Mouse (Mus musculus): Measurements from ENCODE around the gene Plekhm3. TPM values are rescaled to one million over a fixed set of nuclear protein-coding genes. Genes with fewer than 3 reads are reported as not detected.

Plekhm3 gene
- polyA plus RNA-seq, 1 experiment, result 3.1 TPM

- Histone ChIP-seq H3K4me1 (ENCODE audit: control insufficient read depth, insufficient read depth, insufficient read length, low read length) (no peaks in the 10 kb centered on the region; the same call in 1 of the 2 replicates), H3K4me3 (ENCODE audit: insufficient read depth, low read depth, low read length) (no peak overlapping the region), H3K27ac (replicated peaks; ENCODE audit: low read depth, low read length) (no peak overlapping the region)
These were observed 111.6 kb downstream of the Plekhm3 start for GRCm38 (mm10) chr1:64844978-64845377.

GRCm38 (mm10) chr1:64843900-64844616 is 112.6 kb downstream of the Plekhm3 start:
- no peaks in the 10 kb centered on the region; the same call in 1 of the 2 replicates for H3K4me1 ChIP-seq (ENCODE audit: control insufficient read depth, insufficient read depth, insufficient read length, low read length)
- H3K4me3 ChIP-seq (ENCODE audit: insufficient read depth, low read depth, low read length), result no peak overlapping the region
- no peak overlapping the region for H3K27ac ChIP-seq (replicated peaks; ENCODE audit: low read depth, low read length)

GRCm38 (mm10) chr1:64840930-64841329 is 115.7 kb downstream of the Plekhm3 start:
- Histone ChIP-seq H3K4me1 (ENCODE audit: control insufficient read depth, insufficient read depth, insufficient read length, low read length) (no peaks in the 10 kb centered on the region; the same call in 1 of the 2 replicates), H3K4me3 (ENCODE audit: insufficient read depth, low read depth, low read length) (no peak overlapping the region), H3K27ac (replicated peaks; ENCODE audit: low read depth, low read length) (no peak overlapping the region)

GRCm38 (mm10) chr1:64836584-64836983 is 120.0 kb downstream of the Plekhm3 start:
- Histone ChIP-seq H3K27ac (replicated peaks; ENCODE audit: low read depth, low read length) (peak overlapping the region; percentile 79), H3K4me1 (ENCODE audit: control insufficient read depth, insufficient read depth, insufficient read length, low read length) (peaks cover 3% of the 10 kb centered on the region), H3K4me3 (ENCODE audit: insufficient read depth, low read depth, low read length) (no peak overlapping the region)

- Histone ChIP-seq H3K27ac (replicated peaks; ENCODE audit: low read depth, low read length) (peak overlapping the region; percentile 79), H3K4me1 (ENCODE audit: control insufficient read depth, insufficient read depth, insufficient read length, low read length) (peaks cover 3% of the 10 kb centered on the region), H3K4me3 (ENCODE audit: insufficient read depth, low read depth, low read length) (no peak overlapping the region)
These were observed 120.5 kb downstream of the Plekhm3 start for GRCm38 (mm10) chr1:64836114-64836513.

- no peak overlapping the region for H3K27ac ChIP-seq (replicated peaks; ENCODE audit: low read depth, low read length)
- H3K4me3 ChIP-seq (ENCODE audit: insufficient read depth, low read depth, low read length), result no peak overlapping the region
- H3K4me1 ChIP-seq (ENCODE audit: control insufficient read depth, insufficient read depth, insufficient read length, low read length), result peaks cover 3% of the 10 kb centered on the region
These were observed 125.1 kb downstream of the Plekhm3 start for GRCm38 (mm10) chr1:64831552-64831951.

GRCm38 (mm10) chr1:64827434-64827833 is 129.2 kb downstream of the Plekhm3 start:
- no peaks in the 10 kb centered on the region for H3K4me1 ChIP-seq (ENCODE audit: control insufficient read depth, insufficient read depth, insufficient read length, low read length)
- no peak overlapping the region for H3K4me3 ChIP-seq (ENCODE audit: insufficient read depth, low read depth, low read length)
- no peak overlapping the region for H3K27ac ChIP-seq (replicated peaks; ENCODE audit: low read depth, low read length)

GRCm38 (mm10) chr1:64826348-64827103 is 130.1 kb downstream of the Plekhm3 start:
- Histone ChIP-seq H3K4me3 (ENCODE audit: insufficient read depth, low read depth, low read length) (no peak overlapping the region), H3K4me1 (ENCODE audit: control insufficient read depth, insufficient read depth, insufficient read length, low read length) (no peaks in the 10 kb centered on the region), H3K27ac (replicated peaks; ENCODE audit: low read depth, low read length) (no peak overlapping the region)

- H3K4me3 ChIP-seq (ENCODE audit: insufficient read depth, low read depth, low read length), result no peak overlapping the region
- H3K4me1 ChIP-seq (ENCODE audit: control insufficient read depth, insufficient read depth, insufficient read length, low read length), result no peaks in the 10 kb centered on the region
- H3K27ac ChIP-seq (replicated peaks; ENCODE audit: low read depth, low read length), result no peak overlapping the region
These were observed 133.1 kb downstream of the Plekhm3 start for GRCm38 (mm10) chr1:64823564-64823963.

- H3K27ac ChIP-seq (replicated peaks; ENCODE audit: low read depth, low read length), result no peak overlapping the region
- H3K4me3 ChIP-seq (ENCODE audit: insufficient read depth, low read depth, low read length), result no peak overlapping the region
- H3K4me1 ChIP-seq (ENCODE audit: control insufficient read depth, insufficient read depth, insufficient read length, low read length), result no peaks in the 10 kb centered on the region
These were observed 138.9 kb downstream of the Plekhm3 start for GRCm38 (mm10) chr1:64817709-64818108.

GRCm38 (mm10) chr1:64813182-64813581 is 143.4 kb downstream of the Plekhm3 start:
- H3K4me1 ChIP-seq (ENCODE audit: control insufficient read depth, insufficient read depth, insufficient read length, low read length), result no peaks in the 10 kb centered on the region
- no peak overlapping the region for H3K27ac ChIP-seq (replicated peaks; ENCODE audit: low read depth, low read length)
- H3K4me3 ChIP-seq (ENCODE audit: insufficient read depth, low read depth, low read length), result no peak overlapping the region

GRCm38 (mm10) chr1:64811956-64812355 is 144.7 kb downstream of the Plekhm3 start:
- H3K4me1 ChIP-seq (ENCODE audit: control insufficient read depth, insufficient read depth, insufficient read length, low read length), result no peaks in the 10 kb centered on the region

GRCm38 (mm10) chr1:64809085-64809484 is 147.5 kb downstream of the Plekhm3 start:
- Histone ChIP-seq H3K4me3 (ENCODE audit: insufficient read depth, low read depth, low read length) (no peak overlapping the region), H3K27ac (replicated peaks; ENCODE audit: low read depth, low read length) (no peak overlapping the region), H3K4me1 (ENCODE audit: control insufficient read depth, insufficient read depth, insufficient read length, low read length) (no peaks in the 10 kb centered on the region)

More at GRCm38 (mm10) chr1:64811956-64812355, 144.7 kb downstream of the Plekhm3 start:
- no peak overlapping the region for H3K4me3 ChIP-seq (ENCODE audit: insufficient read depth, low read depth, low read length)
- no peak overlapping the region for H3K27ac ChIP-seq (replicated peaks; ENCODE audit: low read depth, low read length)

- Histone ChIP-seq H3K27ac (replicated peaks; ENCODE audit: low read depth, low read length) (no peak overlapping the region), H3K4me1 (ENCODE audit: control insufficient read depth, insufficient read depth, insufficient read length, low read length) (no peaks in the 10 kb centered on the region), H3K4me3 (ENCODE audit: insufficient read depth, low read depth, low read length) (no peak overlapping the region)
These were observed 148.9 kb downstream of the Plekhm3 start for GRCm38 (mm10) chr1:64807766-64808165.

- no peak overlapping the region for H3K27ac ChIP-seq (replicated peaks; ENCODE audit: low read depth, low read length)
- H3K4me3 ChIP-seq (ENCODE audit: insufficient read depth, low read depth, low read length), result no peak overlapping the region
- H3K4me1 ChIP-seq (ENCODE audit: control insufficient read depth, insufficient read depth, insufficient read length, low read length), result peaks cover 2% of the 10 kb centered on the region; the same call in 1 of the 2 replicates
These were observed 151.4 kb downstream of the Plekhm3 start for GRCm38 (mm10) chr1:64805217-64805616.

Measured in brown adipose tissue, adult 24 weeks (tissue).